Mouse (Mus musculus): Measurements from ENCODE around the gene Tlr2. TPM values are rescaled to one million over a fixed set of nuclear protein-coding genes. Genes with fewer than 3 reads are reported as not detected.

Gene Tlr2
- total and polyA plus RNA-seq, 3 experiments: not detected

GRCm38 (mm10) chr3:83812863-83813262, 28.7 kb downstream of the Tlr2 start:
- Histone ChIP-seq H3K27ac (ENCODE audit: control insufficient read depth, low read depth, low read length) (no peak overlapping the region), H3K9ac (ENCODE audit: control insufficient read depth, low read depth, low read length, poor library complexity, severe bottlenecking) (no peak overlapping the region), H3K27me3 (ENCODE audit: control insufficient read depth in 1 of 2, insufficient read depth in 2 of 2, low read length in 2 of 2) (no peaks in the 10 kb centered on the region), H3K4me1 (ENCODE audit: control insufficient read depth in 1 of 2, insufficient read depth in 2 of 2, low read length in 2 of 2) (no peaks in the 10 kb centered on the region), H3K36me3 (ENCODE audit: control insufficient read depth in 1 of 2, insufficient read depth in 2 of 2, low read length in 2 of 2) (no peaks in the 10 kb centered on the region), H3K9me3 (replicated peaks; ENCODE audit: insufficient read depth, low read length) (no peaks in the 10 kb centered on the region), H3K79me2 (ENCODE audit: control insufficient read depth, insufficient read depth, low read length, poor library complexity) (no peaks in the 10 kb centered on the region), H3K4me3 (ENCODE audit: control insufficient read depth in 1 of 2, insufficient read depth in 1 of 2, low read depth in 2 of 2, low read length in 2 of 2) (no peak overlapping the region)
- TF ChIP-seq HCFC1 (IDR thresholded peaks at IDR 0.05; ENCODE audit: low read depth, low read length) (no peak), SIN3A (IDR thresholded peaks at IDR 0.05; ENCODE audit: low read length) (no peak)
- DNase-seq (ENCODE audit: low read depth, low spot score): no peak

GRCm38 (mm10) chr3:83811987-83812386, 29.6 kb downstream of the Tlr2 start:
- no peaks in the 10 kb centered on the region for H3K4me1 ChIP-seq (ENCODE audit: control insufficient read depth in 1 of 2, insufficient read depth in 2 of 2, low read length in 2 of 2)
- no peaks in the 10 kb centered on the region for H3K9me3 ChIP-seq (replicated peaks; ENCODE audit: insufficient read depth, low read length)
- no peaks in the 10 kb centered on the region for H3K79me2 ChIP-seq (ENCODE audit: control insufficient read depth, insufficient read depth, low read length, poor library complexity)
- no peak overlapping the region for H3K9ac ChIP-seq (ENCODE audit: control insufficient read depth, low read depth, low read length, poor library complexity, severe bottlenecking)
- TF ChIP-seq TAL1 (IDR thresholded peaks at IDR 0.05; ENCODE audit: low read length): no peak
- TF ChIP-seq ZC3H11A (IDR thresholded peaks at IDR 0.05; ENCODE audit: low read depth, low read length): no peak
- H3K4me3 ChIP-seq (ENCODE audit: control insufficient read depth in 1 of 2, insufficient read depth in 1 of 2, low read depth in 2 of 2, low read length in 2 of 2): no peak overlapping the region
- no peaks in the 10 kb centered on the region for H3K36me3 ChIP-seq (ENCODE audit: control insufficient read depth in 1 of 2, insufficient read depth in 2 of 2, low read length in 2 of 2)
- H3K27ac ChIP-seq (ENCODE audit: control insufficient read depth, low read depth, low read length): no peak overlapping the region
- H3K27me3 ChIP-seq (ENCODE audit: control insufficient read depth in 1 of 2, insufficient read depth in 2 of 2, low read length in 2 of 2): no peaks in the 10 kb centered on the region; a peak in 1 of 4 replicates
- DNase-seq (ENCODE audit: low read depth, low spot score): no peak

GRCm38 (mm10) chr3:83808483-83808882, 33.1 kb downstream of the Tlr2 start:
- Histone ChIP-seq H3K79me2 (ENCODE audit: control insufficient read depth, insufficient read depth, low read length, poor library complexity) (no peaks in the 10 kb centered on the region), H3K27me3 (ENCODE audit: control insufficient read depth in 1 of 2, insufficient read depth in 2 of 2, low read length in 2 of 2) (peaks cover 0 to 2% of the 10 kb centered on the region in 2 experiments; a peak in 2 of 4 replicates), H3K4me3 (ENCODE audit: control insufficient read depth in 1 of 2, insufficient read depth in 1 of 2, low read depth in 2 of 2, low read length in 2 of 2) (no peak overlapping the region), H3K36me3 (ENCODE audit: control insufficient read depth in 1 of 2, insufficient read depth in 2 of 2, low read length in 2 of 2) (no peaks in the 10 kb centered on the region), H3K4me1 (ENCODE audit: control insufficient read depth in 1 of 2, insufficient read depth in 2 of 2, low read length in 2 of 2) (no peaks in the 10 kb centered on the region), H3K27ac (ENCODE audit: control insufficient read depth, low read depth, low read length) (no peak overlapping the region), H3K9ac (ENCODE audit: control insufficient read depth, low read depth, low read length, poor library complexity, severe bottlenecking) (no peak overlapping the region), H3K9me3 (replicated peaks; ENCODE audit: insufficient read depth, low read length) (no peaks in the 10 kb centered on the region)
- no peak for DNase-seq (ENCODE audit: low read depth, low spot score)
- no peak for TF ChIP-seq ETS1 (IDR thresholded peaks at IDR 0.05; ENCODE audit: low read depth, low read length)
- TF ChIP-seq MAFK (IDR thresholded peaks at IDR 0.05; ENCODE audit: borderline replicate concordance, low read depth, low read length): no peak
- TF ChIP-seq RAD21 (IDR thresholded peaks at IDR 0.05; ENCODE audit: low read depth, low read length): no peak
- no peak for TF ChIP-seq ZKSCAN1 (IDR thresholded peaks at IDR 0.05; ENCODE audit: low read depth, low read length)
- TF ChIP-seq CHD1 (IDR thresholded peaks at IDR 0.05; ENCODE audit: low read depth, low read length): no peak
- no peak for TF ChIP-seq TBP (IDR thresholded peaks at IDR 0.05; ENCODE audit: low read depth, low read length)
- TF ChIP-seq MAZ (IDR thresholded peaks at IDR 0.05; ENCODE audit: low read depth, low read length): no peak
- no peak for TF ChIP-seq POLR2AphosphoS5 (IDR thresholded peaks at IDR 0.05; ENCODE audit: borderline replicate concordance, low read depth, low read length)

Measured in MEL (cell line).